Mouse (Mus musculus) telencephalon, adult 2 months (tissue): ENCODE data around the gene Sycp2.

Experiments used
- DNase-seq: peaks from one replicate; pipeline ENCODE4 v3.0.0-alpha.2; 2011; ENCODE audit warnings: low read depth, low spot score

The Sycp2 gene

GRCm38 (mm10) chr2:178407053-178407815 lies at the start of gene Sycp2:
TSS of gene Sycp2 (minus strand) at chr2:178407685.
- DNase-seq, result no peak

- no peak for DNase-seq
Observed at GRCm38 (mm10) chr2:178454664-178455516, 47.4 kb upstream of the Sycp2 start.

- no peak for DNase-seq
Observed at GRCm38 (mm10) chr2:178450961-178451360, 43.5 kb upstream of the Sycp2 start.

- DNase-seq, result no peak
Observed at GRCm38 (mm10) chr2:178450236-178450635, 42.8 kb upstream of the Sycp2 start.

GRCm38 (mm10) chr2:178449386-178449785 lies 41.9 kb upstream of the Sycp2 start:
- no peak for DNase-seq

- DNase-seq, result no peak
Observed at GRCm38 (mm10) chr2:178437311-178437710, 29.8 kb upstream of the Sycp2 start.

GRCm38 (mm10) chr2:178433903-178434302 lies 26.4 kb upstream of the Sycp2 start:
- no peak for DNase-seq

GRCm38 (mm10) chr2:178433495-178433894 lies 26.0 kb upstream of the Sycp2 start:
- no peak for DNase-seq

- DNase-seq, result no peak
Observed at GRCm38 (mm10) chr2:178430231-178430630, 22.7 kb upstream of the Sycp2 start, which contains the start of gene Cdh26. TSS of gene Cdh26 (plus strand) at chr2:178430531.

- no peak for DNase-seq
Observed at GRCm38 (mm10) chr2:178429426-178429825, 21.9 kb upstream of the Sycp2 start.

GRCm38 (mm10) chr2:178428676-178429075 lies 21.2 kb upstream of the Sycp2 start:
- no peak for DNase-seq

GRCm38 (mm10) chr2:178428183-178428582 lies 20.7 kb upstream of the Sycp2 start:
- no peak for DNase-seq

- no peak for DNase-seq
Observed at GRCm38 (mm10) chr2:178427181-178427580, 19.7 kb upstream of the Sycp2 start.

- DNase-seq, result no peak
Observed at GRCm38 (mm10) chr2:178426229-178426628, 18.7 kb upstream of the Sycp2 start.

GRCm38 (mm10) chr2:178423223-178423622 lies 15.7 kb upstream of the Sycp2 start:
- no peak for DNase-seq

GRCm38 (mm10) chr2:178422186-178422585 lies 14.7 kb upstream of the Sycp2 start:
- DNase-seq, result no peak

GRCm38 (mm10) chr2:178421603-178422002 lies 14.1 kb upstream of the Sycp2 start:
- no peak for DNase-seq

GRCm38 (mm10) chr2:178420576-178420975 lies 13.1 kb upstream of the Sycp2 start:
- no peak for DNase-seq

- DNase-seq, result no peak
Observed at GRCm38 (mm10) chr2:178416970-178417369, 9.5 kb upstream of the Sycp2 start.

GRCm38 (mm10) chr2:178416427-178416826 lies 8.9 kb upstream of the Sycp2 start:
- DNase-seq, result no peak

GRCm38 (mm10) chr2:178415150-178415448 lies 7.6 kb upstream of the Sycp2 start:
- no peak for DNase-seq

GRCm38 (mm10) chr2:178414261-178415149 lies 7.0 kb upstream of the Sycp2 start, which contains the start of the genes Ppp1r3d and Fam217b:
TSS of gene Ppp1r3d (minus strand) at chr2:178414472.
TSS of gene Fam217b (plus strand) at chr2:178414524.
- DNase-seq, result peak; percentile 56
